Mouse (Mus musculus): Measurements from ENCODE around the gene Plod3.
A peak's percentile ranks its signal among the peaks of the same experiment; 100 is the strongest.

The Plod3 gene

DNA sequence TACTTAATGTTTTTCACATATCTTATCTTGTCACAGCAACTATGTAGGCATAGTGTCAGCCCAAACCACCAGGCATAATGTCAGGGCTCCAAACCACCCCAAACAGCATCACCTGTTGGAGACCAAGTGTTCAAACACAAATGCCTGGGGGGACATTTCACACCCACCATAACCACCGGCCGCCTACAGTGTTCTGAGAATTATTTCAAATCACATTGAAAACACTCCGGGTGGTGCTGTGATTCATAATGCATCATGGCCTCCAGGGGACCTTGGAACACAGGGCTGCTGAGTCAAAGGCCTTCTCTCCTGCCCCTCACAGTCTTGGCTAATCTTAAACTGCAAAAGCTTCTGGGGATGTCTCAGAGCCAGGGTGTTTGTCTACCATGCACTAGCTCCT, 29.1 kb downstream of the Plod3 start:
- no peak for DNase-seq (ENCODE audit: low spot score in 2 of 2)

- no peak for DNase-seq (ENCODE audit: low spot score in 2 of 2)
Measured at GRCm38 (mm10) chr5:137024318-137024717, 37.5 kb downstream of the Plod3 start.

- peak; percentile 63 to 91 for DNase-seq (ENCODE audit: low spot score in 2 of 2)
Measured at GRCm38 (mm10) chr5:137025132-137025531, 38.3 kb downstream of the Plod3 start.

- no peak for DNase-seq (ENCODE audit: low spot score in 2 of 2)
Measured at GRCm38 (mm10) chr5:137026092-137026491, 39.3 kb downstream of the Plod3 start, which contains the start of gene Vgf. TSS of gene Vgf (plus strand) at chr5:137026392.

- DNase-seq (ENCODE audit: low spot score in 2 of 2), result no peak
Measured at GRCm38 (mm10) chr5:137028561-137029272, 41.9 kb downstream of the Plod3 start.

GRCm38 (mm10) chr5:137029273-137029585, 42.4 kb downstream of the Plod3 start:
- DNase-seq (ENCODE audit: low spot score in 2 of 2), result no peak

DNA sequence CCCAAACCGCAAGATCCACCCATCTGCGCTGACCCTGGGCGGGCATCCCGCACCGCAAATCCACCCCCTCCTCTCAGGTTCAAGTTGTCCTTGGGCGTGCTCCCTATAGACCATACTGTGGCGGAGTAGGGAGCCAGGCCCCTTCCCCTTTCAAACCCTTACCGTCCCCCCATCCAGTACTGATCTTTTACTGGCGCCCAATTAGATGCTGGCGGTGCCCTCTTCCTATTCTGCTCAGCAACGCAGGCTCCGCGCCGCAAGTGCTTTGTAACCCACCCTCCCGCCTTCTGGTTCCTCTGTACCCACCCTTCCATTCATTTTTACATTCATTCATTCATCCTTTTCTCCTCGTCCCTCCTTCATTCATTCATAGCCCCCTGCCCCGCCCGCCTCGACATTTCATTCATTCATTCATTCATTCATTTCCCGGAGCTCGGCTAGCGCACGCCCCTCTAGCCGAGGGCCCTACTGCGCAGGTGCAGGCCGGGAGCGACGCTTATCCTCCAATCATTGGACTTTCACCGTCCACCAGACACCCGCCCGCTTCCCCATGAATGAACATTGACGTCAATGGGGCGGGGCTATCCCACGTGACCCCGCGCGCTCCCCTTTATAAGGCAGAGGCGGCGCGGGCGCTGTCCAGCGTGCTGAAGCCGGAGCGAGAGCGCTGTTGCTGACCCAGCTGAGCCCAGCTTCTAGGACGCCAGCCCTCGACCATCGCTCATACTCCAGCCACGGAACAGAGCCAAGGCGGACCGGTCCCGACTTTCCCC, 43.0 kb downstream of the Plod3 start:
- peak; percentile 83 to 90 for DNase-seq (ENCODE audit: low spot score in 2 of 2)

- DNase-seq (ENCODE audit: low spot score in 2 of 2), result no peak
Measured at GRCm38 (mm10) chr5:137030416-137030810, 43.6 kb downstream of the Plod3 start.

GRCm38 (mm10) chr5:137031076-137032032, 44.5 kb downstream of the Plod3 start:
- DNase-seq (ENCODE audit: low spot score in 2 of 2), result no peak

GRCm38 (mm10) chr5:137032033-137032421, 45.2 kb downstream of the Plod3 start:
- peak in 1 of 2 experiments; percentile 28 for DNase-seq (ENCODE audit: low spot score in 2 of 2)

- DNase-seq (ENCODE audit: low spot score in 2 of 2), result peak; percentile 83 to 90
Measured at GRCm38 (mm10) chr5:137032641-137033074, 45.8 kb downstream of the Plod3 start.

DNA sequence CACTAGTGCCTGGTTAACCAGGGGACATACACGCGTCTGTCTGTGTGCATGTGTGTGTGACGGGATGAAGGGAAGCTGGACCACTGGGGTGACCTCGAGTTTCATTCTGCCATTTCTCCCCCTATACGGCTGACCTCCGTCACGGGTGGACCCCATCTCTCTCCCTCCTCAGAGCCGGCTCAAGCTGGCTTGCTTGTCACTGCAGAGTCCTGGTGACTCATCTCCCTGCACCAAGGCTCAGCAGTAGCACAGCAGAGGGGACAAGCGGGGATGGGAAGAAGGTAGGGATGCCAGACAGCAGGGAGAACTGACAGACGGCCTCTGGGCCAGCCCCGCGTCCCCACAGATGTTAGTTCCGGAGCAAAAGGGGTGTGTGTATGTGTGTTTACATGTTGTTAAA, 49.4 kb downstream of the Plod3 start:
- DNase-seq (ENCODE audit: low spot score in 2 of 2), result no peak

- no peak for DNase-seq (ENCODE audit: low spot score in 2 of 2)
Measured at GRCm38 (mm10) chr5:137039453-137039852, 52.6 kb downstream of the Plod3 start.

GRCm38 (mm10) chr5:137041442-137041841, 54.6 kb downstream of the Plod3 start:
- DNase-seq (ENCODE audit: low spot score in 2 of 2), result no peak

DNA sequence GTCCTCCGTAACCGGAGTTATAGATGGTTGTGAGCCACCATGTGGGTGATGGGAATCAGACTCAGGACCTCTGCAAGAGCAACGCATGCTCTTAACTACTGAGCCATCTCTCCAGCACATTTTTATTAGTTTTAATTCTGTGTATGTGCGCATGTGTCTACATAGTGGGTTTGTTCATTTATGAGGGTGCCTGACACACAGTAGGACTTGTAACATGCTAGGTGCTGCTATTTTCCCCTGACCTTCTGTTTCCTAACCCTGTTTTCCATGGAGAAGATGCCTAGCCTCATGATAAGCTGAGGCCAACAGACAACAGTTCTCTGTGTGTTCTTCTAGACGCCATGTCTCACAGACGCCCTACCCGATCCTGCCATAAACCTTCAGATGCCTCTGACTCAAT, 57.2 kb downstream of the Plod3 start:
- DNase-seq (ENCODE audit: low spot score in 2 of 2), result no peak

- peak; percentile 98 to 99 for DNase-seq (ENCODE audit: low spot score in 2 of 2)
Measured at GRCm38 (mm10) chr5:137045402-137046323, 58.8 kb downstream of the Plod3 start, which contains the start of gene Ap1s1. TSS of gene Ap1s1 (minus strand) at chr5:137046135.

All from thymus, postnatal 10 days (tissue).